Mouse (Mus musculus) left cerebral cortex, adult 9 months (tissue): ENCODE results near the gene Rcn1.

Experiments
- DNase-seq, 2 experiments: peaks; one replicate each; pipeline ENCODE4 v3.0.0; 2022; ENCODE audit warnings: low spot score in 2 of 2

The Rcn1 gene

GRCm38 (mm10) chr2:105396066-105396465 lies 3.1 kb downstream of the Rcn1 start:
- DNase-seq: no peak

GRCm38 (mm10) chr2:105394375-105394774 lies 4.7 kb downstream of the Rcn1 start:
- no peak for DNase-seq

GRCm38 (mm10) chr2:105392514-105392913 lies 6.6 kb downstream of the Rcn1 start:
- no peak for DNase-seq

- DNase-seq: no peak
Measured at GRCm38 (mm10) chr2:105391414-105391784, 7.7 kb downstream of the Rcn1 start.

GRCm38 (mm10) chr2:105390653-105391413 lies 8.3 kb downstream of the Rcn1 start:
- no peak for DNase-seq

- DNase-seq: no peak
Measured at GRCm38 (mm10) chr2:105389007-105389890, 9.9 kb downstream of the Rcn1 start.

GRCm38 (mm10) chr2:105386418-105386817 lies 12.7 kb downstream of the Rcn1 start:
- DNase-seq: no peak

- DNase-seq: no peak
Measured at GRCm38 (mm10) chr2:105384998-105385397, 14.1 kb downstream of the Rcn1 start.

- peak in 1 of 2 experiments; percentile 37 for DNase-seq
Measured at GRCm38 (mm10) chr2:105383063-105383462, 16.1 kb downstream of the Rcn1 start.

- DNase-seq: no peak
Measured at GRCm38 (mm10) chr2:105380757-105381319, 18.3 kb downstream of the Rcn1 start.

- DNase-seq: no peak
Measured at GRCm38 (mm10) chr2:105379682-105380081, 19.4 kb downstream of the Rcn1 start.

- no peak for DNase-seq
Measured at GRCm38 (mm10) chr2:105375705-105376104, 23.4 kb downstream of the Rcn1 start.

GRCm38 (mm10) chr2:105375261-105375660 lies 23.9 kb downstream of the Rcn1 start:
- no peak for DNase-seq

- DNase-seq: no peak
Measured at GRCm38 (mm10) chr2:105373658-105374057, 25.5 kb downstream of the Rcn1 start.

- no peak for DNase-seq
Measured at GRCm38 (mm10) chr2:105372727-105373126, 26.4 kb downstream of the Rcn1 start.

- DNase-seq: no peak
Measured at GRCm38 (mm10) chr2:105372156-105372555, 27.0 kb downstream of the Rcn1 start.

- DNase-seq: peak in 1 of 2 experiments; percentile 21
Measured at GRCm38 (mm10) chr2:105370698-105371097, 28.4 kb downstream of the Rcn1 start.

GRCm38 (mm10) chr2:105370240-105370639 lies 28.9 kb downstream of the Rcn1 start:
- no peak for DNase-seq

- no peak for DNase-seq
Measured at GRCm38 (mm10) chr2:105367623-105368022, 31.5 kb downstream of the Rcn1 start.

GRCm38 (mm10) chr2:105358040-105358439 lies 41.1 kb downstream of the Rcn1 start:
- DNase-seq: no peak

- no peak for DNase-seq
Measured at GRCm38 (mm10) chr2:105356791-105357190, 42.3 kb downstream of the Rcn1 start.

GRCm38 (mm10) chr2:105348886-105349285 lies 50.2 kb downstream of the Rcn1 start:
- no peak for DNase-seq

GRCm38 (mm10) chr2:105339993-105340392 lies 59.1 kb downstream of the Rcn1 start:
- no peak for DNase-seq
